Mouse (Mus musculus) liver, adult 2 months (tissue): ENCODE measurements around the gene Troap.

Experiments used
- CTCF ChIP-seq: fragments of 200-500 bp; IDR thresholded peaks from 2 replicates; pipeline ENCODE4 v1.5.1; 2011; ENCODE audit warnings: low read depth, low read length, control low read depth
- POLR2A ChIP-seq: fragments of 200-500 bp; IDR thresholded peaks from 2 replicates; pipeline ENCODE4 v1.6.1; 2011; ENCODE audit warnings: low read length, control low read depth; ENCODE audit not compliant: insufficient read depth; ENCODE audit errors: extremely low read depth

GRCm38 (mm10) chr15:99026259-99026658 is 48.1 kb upstream of the Troap start:
- TF ChIP-seq CTCF = peak; percentile 33; the same call in 1 of the 2 replicates
- no peak for TF ChIP-seq POLR2A
